Mouse (Mus musculus) myocyte (in vitro differentiated cells): ENCODE data around the gene Med13l.

Source experiments
- CEBPB ChIP-seq: IDR thresholded peaks from 2 replicates; pipeline ENCODE4 v1.6.1; 2011; ENCODE audit warnings: mild to moderate bottlenecking, moderate library complexity; ENCODE audit not compliant: poor library complexity, insufficient read depth, severe bottlenecking
- E2F4 ChIP-seq: IDR thresholded peaks from one replicate; pipeline ENCODE4 v1.6.1; 2011; ENCODE audit warnings: mild to moderate bottlenecking, control low read depth, moderate library complexity; ENCODE audit not compliant: insufficient read depth
- MAX ChIP-seq: IDR thresholded peaks from one replicate; pipeline ENCODE4 v1.6.1; 2011; ENCODE audit warnings: low read depth, mild to moderate bottlenecking, control low read depth
- MYOD1 ChIP-seq, 3 experiments: IDR thresholded peaks; one replicate each; pipeline ENCODE4 v1.6.1; 2011; ENCODE audit warnings: control low read depth in 2 of 3, low read depth in 2 of 3, mild to moderate bottlenecking in 2 of 3, moderate library complexity in 1 of 3; ENCODE audit not compliant: insufficient read length in 2 of 3, control insufficient read depth in 1 of 3
- POLR2A ChIP-seq: IDR thresholded peaks from one replicate; pipeline ENCODE4 v1.6.1; 2011; ENCODE audit warnings: low read depth, mild to moderate bottlenecking, control low read depth, moderate library complexity; ENCODE audit not compliant: insufficient read length
- POLR2AphosphoS2 ChIP-seq: IDR thresholded peaks from one replicate; pipeline ENCODE4 v1.6.1; 2011; ENCODE audit warnings: low read depth, control low read depth; ENCODE audit not compliant: insufficient read length
- TCF12 ChIP-seq: IDR thresholded peaks from one replicate; pipeline ENCODE4 v1.6.1; 2011; ENCODE audit warnings: mild to moderate bottlenecking, control low read depth; ENCODE audit not compliant: poor library complexity, insufficient read depth, severe bottlenecking

DNA sequence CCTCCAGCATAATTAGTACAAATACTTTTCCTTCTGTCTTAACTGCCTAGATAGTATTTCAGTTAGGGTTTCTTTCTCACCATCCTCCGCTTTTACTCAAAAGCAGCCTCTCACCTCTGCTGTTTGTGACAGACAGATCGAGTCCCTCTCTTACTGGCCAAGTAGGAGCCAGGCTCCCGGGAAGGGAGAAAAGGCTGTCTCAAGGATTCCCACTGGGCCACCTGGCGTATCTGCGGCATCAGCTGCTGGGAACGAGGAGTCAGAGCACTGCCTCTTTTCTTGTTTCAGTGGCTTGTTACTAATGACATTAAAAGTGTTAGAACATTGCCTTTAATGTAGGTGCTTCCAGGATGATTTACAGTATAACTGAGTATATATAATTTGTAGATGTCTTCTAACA lies 164.9 kb downstream of the Med13l start:
- no peak for TF ChIP-seq POLR2A
- no peak for TF ChIP-seq TCF12
- TF ChIP-seq E2F4: no peak
- no peak for TF ChIP-seq MAX
- TF ChIP-seq POLR2AphosphoS2: no peak
- no peak for TF ChIP-seq CEBPB
- TF ChIP-seq MYOD1 (IDR thresholded peaks at IDR 0.05; ENCODE audit: control insufficient read depth in 1 of 3, insufficient read length in 2 of 3, low read depth in 2 of 3): no peak
